Mouse (Mus musculus): Measurements from ENCODE around the gene Tppp3. TPM values are rescaled to one million over a fixed set of nuclear protein-coding genes. Genes with fewer than 3 reads are reported as not detected.

The Tppp3 gene
- total RNA-seq (2012; rRNA removed) = 16.7 and 17.3 TPM in 2 replicates

- DNase-seq (ENCODE audit: low read depth, low spot score) = peak; percentile 91
Observed at GRCm38 (mm10) chr8:105471314-105472015, at the start of gene Tppp3. Gene Tppp3, minus strand, starts transcription at chr8:105471526.

DNA sequence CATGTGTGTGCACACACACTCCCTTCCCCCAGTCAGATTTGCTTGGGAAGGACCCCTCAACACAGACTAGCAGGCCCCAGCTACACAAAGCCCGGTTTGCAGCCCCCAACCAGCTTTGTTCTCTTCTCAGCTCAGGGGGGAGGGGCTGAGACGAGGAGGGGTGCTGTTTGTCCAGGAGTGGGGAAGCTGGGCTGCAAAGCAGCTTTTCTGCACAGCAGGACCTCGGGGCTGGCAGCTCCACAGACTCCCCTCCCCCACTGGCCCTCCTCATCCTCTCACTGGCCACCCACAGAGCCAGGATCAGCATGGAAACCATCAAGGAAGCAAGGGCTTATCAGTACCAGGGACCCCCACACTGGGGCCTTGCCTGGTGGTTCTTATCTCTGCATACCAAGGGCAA lies 49.7 kb upstream of the Tppp3 start:
- Histone ChIP-seq H3K9ac (ENCODE audit: insufficient read depth, low read depth, low read length, poor library complexity, severe bottlenecking) (no peak overlapping the region), H3K9me3 (ENCODE audit: control insufficient read depth, insufficient read depth, low read depth, low read length) (no peaks in the 10 kb centered on the region), H3K36me3 (ENCODE audit: control insufficient read depth, insufficient read depth, low read length, poor library complexity, severe bottlenecking) (peaks cover 20% of the 10 kb centered on the region; the same call in 1 of the 2 replicates), H3K4me1 (ENCODE audit: control insufficient read depth in 2 of 2, insufficient read depth in 2 of 2, low read length in 2 of 2, poor library complexity in 1 of 2) (peaks cover 0 to 17% of the 10 kb centered on the region in 2 experiments; a peak in 2 of 4 replicates), H3K27ac (ENCODE audit: insufficient read depth, low read depth, low read length, poor library complexity, severe bottlenecking) (no peak overlapping the region), H3K4me3 (ENCODE audit: insufficient read depth in 1 of 2, low read depth in 1 of 2, low read length in 2 of 2, poor library complexity in 1 of 2, severe bottlenecking in 1 of 2) (no peak overlapping the region)
- no peak for DNase-seq (ENCODE audit: low read depth, low spot score)
- in situ Hi-C loops (cut with MboI; ENCODE audit: low sequenced_read_pairs in 2 of 2, unreplicated experiment in 2 of 2) = no loop called here
- no peak for TF ChIP-seq ZNF384 (IDR thresholded peaks at IDR 0.05; ENCODE audit: low read depth, low read length)
- TF ChIP-seq CHD2 (IDR thresholded peaks at IDR 0.05; ENCODE audit: low read depth, low read length) = no peak
- TF ChIP-seq ZC3H11A (IDR thresholded peaks at IDR 0.05; ENCODE audit: borderline replicate concordance, low read depth, low read length) = no peak
- no peak for TF ChIP-seq MAFK (IDR thresholded peaks at IDR 0.05; ENCODE audit: insufficient read depth, low read depth, low read length)
- no peak for TF ChIP-seq HCFC1 (IDR thresholded peaks at IDR 0.05; ENCODE audit: borderline replicate concordance, insufficient read depth, low read length)

More at GRCm38 (mm10) chr8:105471314-105472015, at the start of gene Tppp3:
- H3K27ac ChIP-seq (ENCODE audit: insufficient read depth, low read depth, low read length, poor library complexity, severe bottlenecking) = no peak within 1 kb of the TSS; the same call in 1 of the 2 replicates
- H3K9ac ChIP-seq (ENCODE audit: insufficient read depth, low read depth, low read length, poor library complexity, severe bottlenecking) = peak within 1 kb of the TSS; percentile 33; the same call in 1 of the 2 replicates
- H3K36me3 ChIP-seq (ENCODE audit: control insufficient read depth, insufficient read depth, low read length, poor library complexity, severe bottlenecking) = no peaks in the 10 kb centered on the region
- in situ Hi-C loops (cut with MboI; ENCODE audit: low sequenced_read_pairs in 2 of 2, unreplicated experiment in 2 of 2) = no loop called here
- peak within 1 kb of the TSS; percentile 34 to 49 for H3K4me3 ChIP-seq (ENCODE audit: insufficient read depth in 1 of 2, low read depth in 1 of 2, low read length in 2 of 2, poor library complexity in 1 of 2, severe bottlenecking in 1 of 2)
- H3K9me3 ChIP-seq (ENCODE audit: control insufficient read depth, insufficient read depth, low read depth, low read length) = no peaks in the 10 kb centered on the region
- H3K4me1 ChIP-seq (ENCODE audit: control insufficient read depth in 2 of 2, insufficient read depth in 2 of 2, low read length in 2 of 2, poor library complexity in 1 of 2) = peaks cover 10 to 32% of the 10 kb centered on the region in 2 experiments
- TF ChIP-seq HCFC1 (IDR thresholded peaks at IDR 0.05; ENCODE audit: borderline replicate concordance, insufficient read depth, low read length) = no peak
- TF ChIP-seq ZC3H11A (IDR thresholded peaks at IDR 0.05; ENCODE audit: borderline replicate concordance, low read depth, low read length) = no peak
- no peak for TF ChIP-seq CHD2 (IDR thresholded peaks at IDR 0.05; ENCODE audit: low read depth, low read length)
- no peak for TF ChIP-seq MAFK (IDR thresholded peaks at IDR 0.05; ENCODE audit: insufficient read depth, low read depth, low read length)
- no peak for TF ChIP-seq ZNF384 (IDR thresholded peaks at IDR 0.05; ENCODE audit: low read depth, low read length)

- no peak overlapping the region for H3K27ac ChIP-seq (ENCODE audit: insufficient read depth, low read depth, low read length, poor library complexity, severe bottlenecking)
- no peak overlapping the region for H3K4me3 ChIP-seq (ENCODE audit: insufficient read depth in 1 of 2, low read depth in 1 of 2, low read length in 2 of 2, poor library complexity in 1 of 2, severe bottlenecking in 1 of 2)
- H3K36me3 ChIP-seq (ENCODE audit: control insufficient read depth, insufficient read depth, low read length, poor library complexity, severe bottlenecking) = peaks cover 19% of the 10 kb centered on the region; the same call in 1 of the 2 replicates
- no peak for DNase-seq (ENCODE audit: low read depth, low spot score)
- no peak overlapping the region for H3K9ac ChIP-seq (ENCODE audit: insufficient read depth, low read depth, low read length, poor library complexity, severe bottlenecking)
- H3K9me3 ChIP-seq (ENCODE audit: control insufficient read depth, insufficient read depth, low read depth, low read length) = no peaks in the 10 kb centered on the region
- in situ Hi-C loops (cut with MboI; ENCODE audit: low sequenced_read_pairs in 2 of 2, unreplicated experiment in 2 of 2) = no loop called here
- no peak for TF ChIP-seq MAFK (IDR thresholded peaks at IDR 0.05; ENCODE audit: insufficient read depth, low read depth, low read length)
- TF ChIP-seq ZC3H11A (IDR thresholded peaks at IDR 0.05; ENCODE audit: borderline replicate concordance, low read depth, low read length) = no peak
- peaks cover 0 to 17% of the 10 kb centered on the region in 2 experiments; a peak in 2 of 4 replicates for H3K4me1 ChIP-seq (ENCODE audit: control insufficient read depth in 2 of 2, insufficient read depth in 2 of 2, low read length in 2 of 2, poor library complexity in 1 of 2)
Observed at GRCm38 (mm10) chr8:105520521-105520920, 49.2 kb upstream of the Tppp3 start.

GRCm38 (mm10) chr8:105519591-105519990 lies 48.3 kb upstream of the Tppp3 start:
- Histone ChIP-seq H3K27ac (ENCODE audit: insufficient read depth, low read depth, low read length, poor library complexity, severe bottlenecking) (no peak overlapping the region), H3K36me3 (ENCODE audit: control insufficient read depth, insufficient read depth, low read length, poor library complexity, severe bottlenecking) (peaks cover 12% of the 10 kb centered on the region; the same call in 1 of the 2 replicates), H3K4me1 (ENCODE audit: control insufficient read depth in 2 of 2, insufficient read depth in 2 of 2, low read length in 2 of 2, poor library complexity in 1 of 2) (peaks cover 0 to 19% of the 10 kb centered on the region in 2 experiments; a peak in 2 of 4 replicates), H3K9me3 (ENCODE audit: control insufficient read depth, insufficient read depth, low read depth, low read length) (no peaks in the 10 kb centered on the region), H3K4me3 (ENCODE audit: insufficient read depth in 1 of 2, low read depth in 1 of 2, low read length in 2 of 2, poor library complexity in 1 of 2, severe bottlenecking in 1 of 2) (peak overlapping the region; percentile 84 to 90; a peak in 3 of 4 replicates), H3K9ac (ENCODE audit: insufficient read depth, low read depth, low read length, poor library complexity, severe bottlenecking) (no peak overlapping the region)
- no peak for DNase-seq (ENCODE audit: low read depth, low spot score)
- in situ Hi-C loops (cut with MboI; ENCODE audit: low sequenced_read_pairs in 2 of 2, unreplicated experiment in 2 of 2) = no loop called here
- TF ChIP-seq ZNF384 (IDR thresholded peaks at IDR 0.05; ENCODE audit: low read depth, low read length) (no peak), HCFC1 (IDR thresholded peaks at IDR 0.05; ENCODE audit: borderline replicate concordance, insufficient read depth, low read length) (no peak), CHD2 (IDR thresholded peaks at IDR 0.05; ENCODE audit: low read depth, low read length) (no peak), MAFK (IDR thresholded peaks at IDR 0.05; ENCODE audit: insufficient read depth, low read depth, low read length) (no peak), ZC3H11A (IDR thresholded peaks at IDR 0.05; ENCODE audit: borderline replicate concordance, low read depth, low read length) (no peak)

Measured in ES-E14 (cell line).